Mouse (Mus musculus) hindbrain, embryonic 16.5 days (tissue): Measurements from ENCODE around the gene Alg10b. TPM values are rescaled to one million over a fixed set of nuclear protein-coding genes. Genes with fewer than 3 reads are reported as not detected.
"Not testable (repeated sequence)": the region's sequence is repeated elsewhere in the genome, so short reads cannot be mapped to it uniquely, and the experiment has no call there.

ENCODE experiments used
- ATAC-seq: fragments of 200-750 bp; cut with Nextera tagmentation; 2 replicates; pipeline ENCODE4 v1.8.0; 2017; ENCODE audit warnings: moderate TSS enrichment, moderate library complexity
- H3K27ac ChIP-seq: fragments of 300-500 bp; sonication (generic); 2 replicates; pipeline ENCODE4 v1.5.1; 2014; ENCODE audit warnings: low read depth, mild to moderate bottlenecking, control low read depth, low read length, moderate library complexity
- H3K27me3 ChIP-seq: fragments of 300-500 bp; sonication (generic); replicated peaks from 2 replicates; pipeline ENCODE4 v1.6.1; 2014; ENCODE audit warnings: low read length; ENCODE audit not compliant: control insufficient read depth, insufficient read depth
- H3K36me3 ChIP-seq: fragments of 300-500 bp; sonication (generic); 2 replicates; pipeline ENCODE4 v1.6.1; 2014; ENCODE audit warnings: mild to moderate bottlenecking, low read length, moderate library complexity, mixed read lengths; ENCODE audit not compliant: control insufficient read depth, insufficient read depth
- H3K4me1 ChIP-seq: fragments of 300-500 bp; sonication (generic); 2 replicates; pipeline ENCODE4 v1.6.1; 2014; ENCODE audit warnings: low read depth, low read length; ENCODE audit not compliant: control insufficient read depth, insufficient read depth
- H3K4me2 ChIP-seq: fragments of 300-500 bp; sonication (generic); 2 replicates; pipeline ENCODE4 v1.6.1; 2014; ENCODE audit warnings: mild to moderate bottlenecking, low read length, control low read depth, moderate library complexity
- H3K4me3 ChIP-seq: fragments of 300-500 bp; sonication (generic); 2 replicates; pipeline ENCODE4 v1.5.1; 2014; ENCODE audit warnings: mild to moderate bottlenecking, low read length, control low read depth, moderate library complexity
- H3K9ac ChIP-seq: fragments of 300-500 bp; sonication (generic); 2 replicates; pipeline ENCODE4 v1.6.1; 2014; ENCODE audit warnings: low read depth, mild to moderate bottlenecking, control low read depth, low read length, moderate library complexity
- H3K9me3 ChIP-seq: fragments of 300-500 bp; sonication (generic); 2 replicates; pipeline ENCODE4 v1.6.1; 2014; ENCODE audit warnings: mild to moderate bottlenecking, low read length, moderate library complexity; ENCODE audit not compliant: control insufficient read depth
- WGBS: fragments of 180-500 bp; shearing (Covaris S2); extraction: QIAGEN DNeasy Blood & Tissue Kit; methylation state at CpG from one replicate; pipeline ENCODE4 v1.1.7; 2014; 5-methylcytosine and 5-hydroxymethylcytosine counted together
- polyA plus RNA-seq: library from polyadenylated mRNA; unstranded; fragments of >200 nt; fragmentation: Nextera tagmentation; extraction: Ambion mirVana; gene quantifications from 2 replicates; pipeline ENCODE4 v1.2.1, GENCODE M21; 2015

Gene Alg10b
- polyA plus RNA-seq, result 39.0 and 43.4 TPM in 2 replicates

- ATAC-seq, result peak; percentile 100
- Histone ChIP-seq H3K9ac (peak within 1 kb of the TSS; percentile 85), H3K27ac (peak within 1 kb of the TSS; percentile 82), H3K4me1 (peaks cover 14% of the 10 kb centered on the region), H3K4me3 (peak within 1 kb of the TSS; percentile 68), H3K9me3 (no peaks in the 10 kb centered on the region), H3K4me2 (peak within 1 kb of the TSS; percentile 88), H3K36me3 (peaks cover 8% of the 10 kb centered on the region), H3K27me3 (no peaks in the 10 kb centered on the region)
- WGBS, result under 1% methylated on average over 47 of the region's 59 CpGs
These were observed at the start of gene Alg10b for GRCm38 (mm10) chr15:90223969-90224750. Gene Alg10b, plus strand, starts transcription at chr15:90224311.

DNA sequence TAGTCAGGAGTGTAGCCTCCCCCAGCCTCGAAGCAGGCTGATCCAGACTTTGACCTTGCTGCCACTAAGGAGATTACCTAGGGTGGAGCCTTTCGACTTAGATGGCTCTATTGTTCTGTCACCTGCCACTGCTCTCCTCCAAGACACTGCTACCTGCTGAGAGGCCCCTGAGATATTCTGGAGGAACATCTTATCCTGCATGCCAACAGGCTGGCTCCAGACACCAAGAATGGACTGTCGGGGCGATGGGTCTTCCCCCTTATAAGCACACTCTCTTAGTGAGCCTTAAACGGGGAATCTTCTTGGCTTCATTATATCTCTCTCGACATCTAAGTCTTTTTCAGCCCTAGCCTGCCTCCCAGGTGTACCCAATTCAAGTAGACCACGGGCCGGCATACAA, 41.0 kb upstream of the Alg10b start:
- H3K9ac ChIP-seq, H3K4me1 ChIP-seq, ATAC-seq, H3K27me3 ChIP-seq, H3K9me3 ChIP-seq, H3K4me2 ChIP-seq, H3K27ac ChIP-seq, H3K4me3 ChIP-seq, H3K36me3 ChIP-seq: not testable (repeated sequence)
- 78% methylated on average over 8 of the region's 8 CpGs for WGBS

- Histone ChIP-seq H3K4me2 (no peak overlapping the region), H3K36me3 (no peaks in the 10 kb centered on the region), H3K4me1 (no peaks in the 10 kb centered on the region), H3K27ac (no peak overlapping the region), H3K9me3 (no peaks in the 10 kb centered on the region), H3K9ac (no peak overlapping the region), H3K27me3 (no peaks in the 10 kb centered on the region), H3K4me3 (no peak overlapping the region)
- 87% methylated on average over 6 of the region's 6 CpGs for WGBS
- ATAC-seq, result no peak
These were observed 40.6 kb upstream of the Alg10b start for GRCm38 (mm10) chr15:90183511-90183910.

DNA sequence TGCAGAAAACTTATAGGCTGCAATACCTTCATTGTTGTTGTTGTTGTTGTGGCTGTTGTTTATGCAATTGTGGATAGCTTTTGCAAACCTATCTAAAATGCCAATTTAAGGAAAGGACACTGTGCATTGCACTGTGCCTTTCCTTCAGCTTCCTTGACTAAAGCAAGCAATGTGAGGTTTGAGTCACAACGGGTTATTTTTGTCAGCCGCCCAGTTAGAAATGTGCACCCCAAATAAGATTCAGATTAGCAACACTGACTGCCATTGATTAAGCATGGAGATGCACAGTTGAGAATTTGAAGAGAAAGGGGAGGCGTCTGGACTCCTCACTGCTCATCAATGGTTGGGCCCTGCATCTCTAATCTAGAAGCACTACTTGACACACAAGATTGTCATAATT, 39.4 kb upstream of the Alg10b start:
- H3K9ac ChIP-seq, result no peak overlapping the region
- no peak overlapping the region for H3K27ac ChIP-seq
- H3K36me3 ChIP-seq, result no peaks in the 10 kb centered on the region
- WGBS, result 98% methylated on average over 3 of the region's 3 CpGs
- no peak for ATAC-seq
- no peak overlapping the region for H3K4me2 ChIP-seq
- no peaks in the 10 kb centered on the region for H3K27me3 ChIP-seq
- H3K9me3 ChIP-seq, result no peaks in the 10 kb centered on the region
- H3K4me3 ChIP-seq, result no peak overlapping the region
- no peaks in the 10 kb centered on the region for H3K4me1 ChIP-seq

GRCm38 (mm10) chr15:90189477-90189876, 34.6 kb upstream of the Alg10b start:
- 76% methylated on average over 9 of the region's 9 CpGs for WGBS
- Histone ChIP-seq H3K4me3 (no peak overlapping the region), H3K36me3 (no peaks in the 10 kb centered on the region), H3K4me2 (no peak overlapping the region), H3K9me3 (no peaks in the 10 kb centered on the region), H3K27me3 (no peaks in the 10 kb centered on the region), H3K4me1 (no peaks in the 10 kb centered on the region), H3K9ac (no peak overlapping the region), H3K27ac (no peak overlapping the region)
- no peak for ATAC-seq

DNA sequence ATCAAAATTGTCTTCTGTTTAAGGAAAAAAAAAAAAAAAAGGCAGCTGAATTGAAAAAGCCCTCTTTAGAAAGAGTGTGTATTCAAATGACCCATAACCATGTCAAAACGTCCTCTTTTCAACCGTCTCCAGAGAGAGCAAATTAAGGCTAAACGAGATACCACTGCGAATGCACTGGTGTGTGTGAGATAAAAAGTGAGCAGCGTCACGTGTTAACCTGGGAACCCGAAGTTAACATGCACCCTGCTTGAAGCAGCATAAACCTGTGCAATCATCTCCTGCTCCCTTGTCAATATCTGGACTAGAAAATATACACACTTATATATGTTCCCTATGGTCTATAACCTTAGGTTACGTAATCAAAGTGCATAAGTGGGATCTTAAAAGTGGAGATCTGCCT, 10.2 kb upstream of the Alg10b start:
- Histone ChIP-seq H3K4me3 (no peak overlapping the region), H3K27ac (no peak overlapping the region), H3K4me1 (no peaks in the 10 kb centered on the region), H3K9me3 (no peaks in the 10 kb centered on the region), H3K4me2 (no peak overlapping the region), H3K36me3 (no peaks in the 10 kb centered on the region), H3K9ac (no peak overlapping the region), H3K27me3 (no peaks in the 10 kb centered on the region)
- 73% methylated on average over 8 of the region's 8 CpGs for WGBS
- no peak for ATAC-seq

GRCm38 (mm10) chr15:90214913-90215312, 9.2 kb upstream of the Alg10b start:
- no peaks in the 10 kb centered on the region for H3K9me3 ChIP-seq
- WGBS, result 14% methylated on average over 6 of the region's 6 CpGs
- ATAC-seq, result no peak

GRCm38 (mm10) chr15:90225058-90225575, 1.0 kb downstream of the Alg10b start:
- Histone ChIP-seq H3K4me1 (peaks cover 14% of the 10 kb centered on the region), H3K9ac (peak overlapping the region; percentile 77), H3K36me3 (peaks cover 16% of the 10 kb centered on the region), H3K4me3 (peak overlapping the region; percentile 68), H3K27ac (no peak overlapping the region), H3K4me2 (peak overlapping the region; percentile 78), H3K9me3 (no peaks in the 10 kb centered on the region), H3K27me3 (no peaks in the 10 kb centered on the region)
- 66% methylated on average over 4 of the region's 4 CpGs for WGBS
- ATAC-seq, result no peak

More at GRCm38 (mm10) chr15:90214913-90215312, 9.2 kb upstream of the Alg10b start:
- Histone ChIP-seq H3K4me1 (no peaks in the 10 kb centered on the region), H3K9ac (no peak overlapping the region), H3K36me3 (no peaks in the 10 kb centered on the region), H3K4me3 (no peak overlapping the region), H3K4me2 (no peak overlapping the region), H3K27ac (no peak overlapping the region), H3K27me3 (no peaks in the 10 kb centered on the region)

DNA sequence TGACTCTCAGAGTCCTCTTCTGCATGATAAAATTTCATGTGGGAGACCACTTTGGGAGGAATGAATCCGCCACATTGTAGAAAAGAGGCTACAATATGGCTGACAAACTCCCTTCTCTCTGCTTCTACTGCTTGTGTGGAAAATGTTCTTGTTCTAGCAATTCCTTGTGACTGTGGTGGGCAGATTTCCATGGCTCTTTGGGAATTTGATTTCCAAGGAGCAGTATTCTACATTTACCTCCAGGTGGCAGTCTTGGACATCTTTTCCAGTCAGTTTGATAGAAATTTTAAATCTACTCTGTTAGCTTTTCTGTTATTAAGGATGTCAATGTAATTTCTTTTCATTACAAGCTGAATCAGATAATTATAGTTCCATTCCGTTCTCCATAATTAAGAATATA, 13.5 kb downstream of the Alg10b start:
- H3K27ac ChIP-seq, result no peak overlapping the region
- no peak overlapping the region for H3K9ac ChIP-seq
- no peak overlapping the region for H3K4me2 ChIP-seq
- H3K36me3 ChIP-seq, result peaks cover 7% of the 10 kb centered on the region; the same call in 1 of the 2 replicates
- H3K27me3 ChIP-seq, result no peaks in the 10 kb centered on the region
- no peaks in the 10 kb centered on the region for H3K4me1 ChIP-seq
- no peak overlapping the region for H3K4me3 ChIP-seq
- ATAC-seq, result no peak
- no peaks in the 10 kb centered on the region for H3K9me3 ChIP-seq
- 29% methylated on average over 2 of the region's 2 CpGs for WGBS
